Mouse (Mus musculus) bone marrow macrophage, adult 2 months (primary cell): ENCODE data around the gene Sumf1.

Experiments
- CTCF ChIP-seq: IDR thresholded peaks from 2 replicates; pipeline ENCODE4 v1.5.1; 2012; ENCODE audit warnings: low read depth, mild to moderate bottlenecking, low read length, moderate library complexity
- POLR2A ChIP-seq: IDR thresholded peaks from 2 replicates; pipeline ENCODE4 v1.6.1; 2012; ENCODE audit warnings: mild to moderate bottlenecking, low read depth, low read length, borderline replicate concordance

DNA sequence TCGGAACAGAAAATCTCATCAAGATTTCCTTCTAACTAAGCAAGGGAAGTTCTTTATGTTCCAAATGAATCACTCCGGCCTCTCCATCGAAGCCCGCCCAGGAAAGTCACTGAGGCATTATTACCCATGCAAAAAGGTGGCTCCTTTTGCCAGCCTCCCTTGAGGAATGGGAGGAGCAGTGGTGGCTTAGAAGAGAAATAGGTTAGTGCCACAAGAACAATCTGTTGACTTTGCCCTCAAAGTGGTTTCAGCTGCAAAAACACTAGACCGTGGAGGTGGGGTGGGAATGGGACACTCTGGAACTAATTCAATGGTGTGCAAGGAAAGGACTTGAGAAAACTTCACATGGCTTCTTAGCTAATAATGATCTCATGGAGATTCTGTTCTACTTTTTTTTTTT lies 30.7 kb upstream of the Sumf1 start:
- TF ChIP-seq POLR2A (no peak), CTCF (no peak)
